Mouse (Mus musculus) brain, embryonic 14.5 days (tissue): ENCODE data around the gene Nhej1.

Experiments used
- CTCF ChIP-seq: fragments of 200-500 bp; IDR thresholded peaks from 2 replicates; pipeline ENCODE4 v1.5.1; 2012; ENCODE audit warnings: inconsistent platforms, mild to moderate bottlenecking, moderate library complexity, borderline replicate concordance; ENCODE audit not compliant: insufficient read depth, insufficient read length; ENCODE audit errors: extremely low read depth
- POLR2A ChIP-seq: fragments of 200-500 bp; IDR thresholded peaks from 2 replicates; pipeline ENCODE4 v1.6.1; 2012; ENCODE audit warnings: mild to moderate bottlenecking, inconsistent platforms, borderline replicate concordance; ENCODE audit not compliant: poor library complexity, insufficient read depth, insufficient read length, severe bottlenecking; ENCODE audit errors: extremely low read depth

GRCm38 (mm10) chr1:75158990-75159389 lies 34.0 kb upstream of the Nhej1 start:
- TF ChIP-seq CTCF: no peak
- TF ChIP-seq POLR2A: no peak
